Mouse (Mus musculus): Measurements from ENCODE around the gene Zfp385c. TPM values are rescaled to one million over a fixed set of nuclear protein-coding genes. Genes with fewer than 3 reads are reported as not detected.
A peak's percentile ranks its signal among the peaks of the same experiment; 100 is the strongest.

Zfp385c gene
- polyA plus RNA-seq, 1 experiment from 2014 or later, result 0.34 TPM

GRCm38 (mm10) chr11:100714534-100714915 is 22.3 kb upstream of the Zfp385c start:
- 0 out of 2 replicates have a peak, but pooled peaks cover 3% of the 10 kb centered on the region for H3K27me3 ChIP-seq
- peak overlapping the region; percentile 41 for H3K4me2 ChIP-seq (replicated peaks)
- no peaks in the 10 kb centered on the region for H3K9me3 ChIP-seq
- H3K9ac ChIP-seq (replicated peaks), result no peak overlapping the region
- H3K36me3 ChIP-seq, result peaks cover 54% of the 10 kb centered on the region
- no peak overlapping the region for H3K4me3 ChIP-seq
- H3K4me1 ChIP-seq, result peaks cover 36% of the 10 kb centered on the region
- 55% methylated on average over 6 of the region's 6 CpGs for WGBS
- ATAC-seq (ENCODE audit: low FRiP score, low read depth), result no peak
- H3K27ac ChIP-seq (replicated peaks), result no peak overlapping the region

GRCm38 (mm10) chr11:100713735-100714533 is 21.7 kb upstream of the Zfp385c start, which contains the start of gene Hspb9:
Gene Hspb9, plus strand, starts transcription at chr11:100713850.
- no peak for ATAC-seq (ENCODE audit: low FRiP score, low read depth)
- WGBS, result 3% methylated on average over 38 of the region's 38 CpGs
- H3K27ac ChIP-seq (replicated peaks), result peak within 1 kb of the TSS; percentile 40; the same call in 1 of the 2 replicates

GRCm38 (mm10) chr11:100713174-100713573 is 20.9 kb upstream of the Zfp385c start:
- H3K4me3 ChIP-seq, result no peak overlapping the region
- H3K27me3 ChIP-seq, result 0 out of 2 replicates have a peak, but pooled peaks cover 3% of the 10 kb centered on the region
- peak overlapping the region; percentile 52; the same call in 1 of the 2 replicates for H3K9ac ChIP-seq (replicated peaks)
- H3K36me3 ChIP-seq, result peaks cover 54% of the 10 kb centered on the region
- no peaks in the 10 kb centered on the region for H3K9me3 ChIP-seq
- WGBS, result 65% methylated on average over 4 of the region's 4 CpGs
- H3K27ac ChIP-seq (replicated peaks), result peak overlapping the region; percentile 40; the same call in 1 of the 2 replicates
- no peak for ATAC-seq (ENCODE audit: low FRiP score, low read depth)
- peak overlapping the region; percentile 41 for H3K4me2 ChIP-seq (replicated peaks)
- peaks cover 36% of the 10 kb centered on the region for H3K4me1 ChIP-seq

More at GRCm38 (mm10) chr11:100713735-100714533, 21.7 kb upstream of the Zfp385c start, which contains the start of gene Hspb9:
- peak within 1 kb of the TSS; percentile 75 for H3K4me2 ChIP-seq (replicated peaks)
- peaks cover 54% of the 10 kb centered on the region for H3K36me3 ChIP-seq
- peak within 1 kb of the TSS; percentile 52 for H3K9ac ChIP-seq (replicated peaks)
- H3K9me3 ChIP-seq, result no peaks in the 10 kb centered on the region
- H3K4me3 ChIP-seq, result peak within 1 kb of the TSS; percentile 97; the same call in 1 of the 2 replicates
- H3K4me1 ChIP-seq, result peaks cover 36% of the 10 kb centered on the region
- H3K27me3 ChIP-seq, result 0 out of 2 replicates have a peak, but pooled peaks cover 3% of the 10 kb centered on the region

GRCm38 (mm10) chr11:100711783-100712615 is 19.7 kb upstream of the Zfp385c start, which contains the start of gene Kat2a:
Gene Kat2a, minus strand, starts transcription at chr11:100712465.
- Histone ChIP-seq H3K9ac (replicated peaks) (peak within 1 kb of the TSS; percentile 95), H3K27me3 (0 out of 2 replicates have a peak, but pooled peaks cover 3% of the 10 kb centered on the region), H3K27ac (replicated peaks) (peak within 1 kb of the TSS; percentile 81), H3K4me1 (peaks cover 36% of the 10 kb centered on the region), H3K36me3 (peaks cover 55% of the 10 kb centered on the region), H3K4me2 (replicated peaks) (peak within 1 kb of the TSS; percentile 75), H3K9me3 (no peaks in the 10 kb centered on the region), H3K4me3 (peak within 1 kb of the TSS; percentile 97)
- peak; percentile 87 for ATAC-seq (ENCODE audit: low FRiP score, low read depth)
- 2% methylated on average over 48 of the region's 48 CpGs for WGBS

- Histone ChIP-seq H3K9ac (replicated peaks) (no peak overlapping the region), H3K27ac (replicated peaks) (no peak overlapping the region), H3K4me3 (no peak overlapping the region), H3K27me3 (0 out of 2 replicates have a peak, but pooled peaks cover 3% of the 10 kb centered on the region), H3K4me1 (peaks cover 36% of the 10 kb centered on the region), H3K4me2 (replicated peaks) (0 out of 2 replicates have a peak overlapping the region, but pooled peaks have one; percentile 75), H3K36me3 (peaks cover 55% of the 10 kb centered on the region), H3K9me3 (no peaks in the 10 kb centered on the region)
- no peak for ATAC-seq (ENCODE audit: low FRiP score, low read depth)
- WGBS, result 91% methylated on average over 4 of the region's 4 CpGs
Measured at GRCm38 (mm10) chr11:100710977-100711376, 18.7 kb upstream of the Zfp385c start.

GRCm38 (mm10) chr11:100710528-100710927 is 18.3 kb upstream of the Zfp385c start:
- H3K4me1 ChIP-seq, result peaks cover 36% of the 10 kb centered on the region
- H3K27me3 ChIP-seq, result 0 out of 2 replicates have a peak, but pooled peaks cover 3% of the 10 kb centered on the region
- no peak overlapping the region for H3K27ac ChIP-seq (replicated peaks)
- peaks cover 55% of the 10 kb centered on the region for H3K36me3 ChIP-seq
- WGBS, result 93% methylated on average over 15 of the region's 15 CpGs
- ATAC-seq (ENCODE audit: low FRiP score, low read depth), result no peak
- H3K9me3 ChIP-seq, result no peaks in the 10 kb centered on the region
- H3K4me3 ChIP-seq, result no peak overlapping the region
- H3K4me2 ChIP-seq (replicated peaks), result no peak overlapping the region
- H3K9ac ChIP-seq (replicated peaks), result no peak overlapping the region

GRCm38 (mm10) chr11:100709201-100709810 is 17.1 kb upstream of the Zfp385c start:
- ATAC-seq (ENCODE audit: low FRiP score, low read depth), result no peak
- H3K9me3 ChIP-seq, result no peaks in the 10 kb centered on the region
- H3K9ac ChIP-seq (replicated peaks), result no peak overlapping the region
- no peak overlapping the region for H3K4me2 ChIP-seq (replicated peaks)
- H3K36me3 ChIP-seq, result peaks cover 65% of the 10 kb centered on the region
- peaks cover 29% of the 10 kb centered on the region for H3K4me1 ChIP-seq
- 94% methylated on average over 9 of the region's 9 CpGs for WGBS
- no peak overlapping the region for H3K4me3 ChIP-seq
- no peak overlapping the region for H3K27ac ChIP-seq (replicated peaks)
- 0 out of 2 replicates have a peak, but pooled peaks cover 2% of the 10 kb centered on the region for H3K27me3 ChIP-seq

GRCm38 (mm10) chr11:100705095-100705747 is 13.0 kb upstream of the Zfp385c start:
- H3K27me3 ChIP-seq, result peaks cover 13% of the 10 kb centered on the region; the same call in 1 of the 2 replicates
- H3K4me3 ChIP-seq, result no peak overlapping the region
- H3K4me2 ChIP-seq (replicated peaks), result no peak overlapping the region
- H3K9me3 ChIP-seq, result no peaks in the 10 kb centered on the region
- WGBS, result 92% methylated on average over 23 of the region's 23 CpGs
- no peak overlapping the region for H3K27ac ChIP-seq (replicated peaks)
- peaks cover 60% of the 10 kb centered on the region for H3K36me3 ChIP-seq
- ATAC-seq (ENCODE audit: low FRiP score, low read depth), result no peak
- no peak overlapping the region for H3K9ac ChIP-seq (replicated peaks)
- H3K4me1 ChIP-seq, result peaks cover 4% of the 10 kb centered on the region; the same call in 1 of the 2 replicates

GRCm38 (mm10) chr11:100703851-100704531 is 11.7 kb upstream of the Zfp385c start, which contains the start of gene Dhx58:
Gene Dhx58, minus strand, starts transcription at chr11:100704271.
- Histone ChIP-seq H3K4me1 (peaks cover 4% of the 10 kb centered on the region; the same call in 1 of the 2 replicates), H3K4me2 (replicated peaks) (no peak within 1 kb of the TSS), H3K9ac (replicated peaks) (no peak within 1 kb of the TSS), H3K36me3 (peaks cover 48% of the 10 kb centered on the region), H3K27me3 (peaks cover 13% of the 10 kb centered on the region; the same call in 1 of the 2 replicates), H3K27ac (replicated peaks) (no peak within 1 kb of the TSS), H3K4me3 (no peak within 1 kb of the TSS), H3K9me3 (no peaks in the 10 kb centered on the region)
- ATAC-seq (ENCODE audit: low FRiP score, low read depth), result no peak
- 78% methylated on average over 7 of the region's 7 CpGs for WGBS

- Histone ChIP-seq H3K9ac (replicated peaks) (no peak overlapping the region), H3K36me3 (peaks cover 42% of the 10 kb centered on the region), H3K27ac (replicated peaks) (no peak overlapping the region), H3K4me1 (peaks cover 4% of the 10 kb centered on the region; the same call in 1 of the 2 replicates), H3K9me3 (no peaks in the 10 kb centered on the region), H3K4me3 (no peak overlapping the region), H3K27me3 (peaks cover 13% of the 10 kb centered on the region; the same call in 1 of the 2 replicates), H3K4me2 (replicated peaks) (no peak overlapping the region)
- WGBS, result 79% methylated on average over 11 of the region's 11 CpGs
- no peak for ATAC-seq (ENCODE audit: low FRiP score, low read depth)
Measured at GRCm38 (mm10) chr11:100703366-100703765, 11.1 kb upstream of the Zfp385c start.
